Mouse (Mus musculus) liver, embryonic 14.5 days (tissue): ENCODE data around the gene Klhl28.

Experiments
- CTCF ChIP-seq: IDR thresholded peaks from 2 replicates; pipeline ENCODE4 v1.5.1; 2016; ENCODE audit warnings: antibody characterized with exemption, low read depth, control low read depth
- EP300 ChIP-seq: IDR thresholded peaks from 2 replicates; pipeline ENCODE4 v1.6.1; 2016; ENCODE audit warnings: antibody characterized with exemption, low read depth

DNA sequence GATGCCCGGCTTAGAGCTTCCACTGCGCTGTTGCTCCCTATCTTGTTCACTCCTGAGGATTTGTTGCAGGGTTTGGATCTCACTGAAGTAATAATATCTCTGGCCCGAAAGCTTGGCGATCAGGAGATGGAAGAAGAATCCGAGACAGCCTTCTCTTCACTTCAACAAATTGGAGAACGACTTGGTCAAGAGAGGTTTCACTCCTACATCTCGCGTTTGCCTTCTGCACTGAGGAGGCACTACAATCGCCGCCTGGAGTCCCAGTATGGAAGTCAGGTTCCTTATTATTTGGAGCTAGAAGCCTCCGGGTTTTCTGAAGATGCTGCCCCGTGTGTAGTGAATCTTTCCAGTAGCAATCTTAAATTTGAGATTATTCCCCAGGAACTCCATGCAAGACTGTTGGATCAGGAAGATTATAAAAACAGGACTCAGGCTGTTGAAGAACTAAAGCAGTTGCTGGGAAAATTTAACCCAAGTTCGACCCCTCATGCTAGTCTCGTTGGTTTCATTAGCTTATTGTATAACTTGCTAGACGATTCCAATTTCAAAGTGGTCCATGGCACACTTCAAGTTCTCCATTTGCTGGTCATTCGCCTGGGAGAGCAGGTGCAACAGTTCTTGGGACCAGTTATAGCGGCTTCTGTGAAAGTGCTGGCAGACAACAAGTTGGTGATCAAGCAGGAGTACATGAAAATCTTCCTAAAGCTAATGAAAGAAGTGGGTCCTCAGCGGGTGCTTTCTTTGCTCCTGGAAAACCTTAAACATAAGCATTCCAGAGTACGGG, 1.5 kb upstream of the Klhl28 start:
- TF ChIP-seq CTCF = 0 out of 2 replicates have a peak, but pooled peaks have one; percentile 4
- TF ChIP-seq EP300 = no peak
